Mouse (Mus musculus): ENCODE data around the gene Slc9a3.

DNA sequence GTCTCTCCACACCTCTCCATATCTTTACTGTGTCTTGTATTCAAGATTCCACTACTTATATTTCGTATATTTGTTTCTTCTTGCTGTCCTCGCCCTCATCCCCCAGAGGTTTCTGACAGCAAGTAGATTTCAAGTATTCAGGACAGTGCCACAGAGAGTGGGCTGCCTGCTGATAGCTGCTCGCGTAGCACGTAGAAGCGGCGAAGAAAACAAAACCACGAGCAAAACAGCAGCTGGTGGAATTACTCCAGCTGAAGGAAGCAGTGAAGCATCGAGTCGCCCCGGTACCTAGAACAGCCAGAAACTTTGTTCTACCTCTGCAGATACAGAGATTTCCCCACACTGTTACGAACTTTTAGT, 87.7 kb downstream of the Slc9a3 start:
- TF ChIP-seq CTCF (IDR thresholded peaks at IDR 0.05; ENCODE audit: low read depth) (no peak), EP300 (optimal IDR thresholded peaks at IDR 0.05) (no peak)

All from stomach, postnatal 0 days (tissue).